Mouse (Mus musculus) adrenal gland, postnatal 4 days (tissue): ENCODE measurements around the gene Itpr2. TPM values are rescaled to one million over a fixed set of nuclear protein-coding genes. Genes with fewer than 3 reads are reported as not detected.

ENCODE experiments used
- DNase-seq, 2 experiments: peaks; one replicate each; pipeline ENCODE4 v3.0.0; 2021 to 2022; ENCODE audit warnings: low spot score in 2 of 2, mixed read lengths in 2 of 2
- total RNA-seq, 2 experiments: library from RNA; stranded (reverse); gene quantifications; 2 replicates each; pipeline ENCODE4 v1.2.3; 2021

Gene Itpr2
- total RNA-seq, 2 experiments from 2014 or later, result 41.4 to 41.7 TPM

- no peak for DNase-seq
Measured at GRCm38 (mm10) chr6:146185532-146185931, 316.5 kb downstream of the Itpr2 start.

- no peak for DNase-seq
Measured at GRCm38 (mm10) chr6:146184771-146185170, 317.3 kb downstream of the Itpr2 start.

GRCm38 (mm10) chr6:146174644-146175250, 327.3 kb downstream of the Itpr2 start:
- no peak for DNase-seq

GRCm38 (mm10) chr6:146170603-146171051, 331.4 kb downstream of the Itpr2 start:
- DNase-seq, result no peak

GRCm38 (mm10) chr6:146167207-146167606, 334.8 kb downstream of the Itpr2 start:
- DNase-seq, result no peak

GRCm38 (mm10) chr6:146159641-146160040, 342.4 kb downstream of the Itpr2 start:
- no peak for DNase-seq

GRCm38 (mm10) chr6:146158717-146159116, 343.3 kb downstream of the Itpr2 start:
- no peak for DNase-seq

GRCm38 (mm10) chr6:146157983-146158535, 344.0 kb downstream of the Itpr2 start:
- DNase-seq, result no peak

GRCm38 (mm10) chr6:146157099-146157498, 344.9 kb downstream of the Itpr2 start:
- DNase-seq, result no peak

- no peak for DNase-seq
Measured at GRCm38 (mm10) chr6:146156536-146156935, 345.5 kb downstream of the Itpr2 start.

GRCm38 (mm10) chr6:146155156-146155734, 346.8 kb downstream of the Itpr2 start:
- DNase-seq, result no peak

- DNase-seq, result no peak
Measured at GRCm38 (mm10) chr6:146152843-146153242, 349.2 kb downstream of the Itpr2 start.

- DNase-seq, result no peak
Measured at GRCm38 (mm10) chr6:146140966-146141585, 360.9 kb downstream of the Itpr2 start.

GRCm38 (mm10) chr6:146140171-146140570, 361.9 kb downstream of the Itpr2 start:
- no peak for DNase-seq

GRCm38 (mm10) chr6:146136646-146137045, 365.4 kb downstream of the Itpr2 start:
- DNase-seq, result no peak

- no peak for DNase-seq
Measured at GRCm38 (mm10) chr6:146136244-146136643, 365.8 kb downstream of the Itpr2 start.

- DNase-seq, result no peak
Measured at GRCm38 (mm10) chr6:146135291-146135690, 366.7 kb downstream of the Itpr2 start.

- DNase-seq, result no peak
Measured at GRCm38 (mm10) chr6:146133921-146134320, 368.1 kb downstream of the Itpr2 start.

GRCm38 (mm10) chr6:146129066-146129465, 373.0 kb downstream of the Itpr2 start:
- no peak for DNase-seq

GRCm38 (mm10) chr6:146126823-146127681, 375.0 kb downstream of the Itpr2 start:
- no peak for DNase-seq

GRCm38 (mm10) chr6:146125621-146126020, 376.4 kb downstream of the Itpr2 start:
- no peak for DNase-seq
